Mouse (Mus musculus): Measurements from ENCODE around the gene Tiam2.

Tiam2 gene

DNA sequence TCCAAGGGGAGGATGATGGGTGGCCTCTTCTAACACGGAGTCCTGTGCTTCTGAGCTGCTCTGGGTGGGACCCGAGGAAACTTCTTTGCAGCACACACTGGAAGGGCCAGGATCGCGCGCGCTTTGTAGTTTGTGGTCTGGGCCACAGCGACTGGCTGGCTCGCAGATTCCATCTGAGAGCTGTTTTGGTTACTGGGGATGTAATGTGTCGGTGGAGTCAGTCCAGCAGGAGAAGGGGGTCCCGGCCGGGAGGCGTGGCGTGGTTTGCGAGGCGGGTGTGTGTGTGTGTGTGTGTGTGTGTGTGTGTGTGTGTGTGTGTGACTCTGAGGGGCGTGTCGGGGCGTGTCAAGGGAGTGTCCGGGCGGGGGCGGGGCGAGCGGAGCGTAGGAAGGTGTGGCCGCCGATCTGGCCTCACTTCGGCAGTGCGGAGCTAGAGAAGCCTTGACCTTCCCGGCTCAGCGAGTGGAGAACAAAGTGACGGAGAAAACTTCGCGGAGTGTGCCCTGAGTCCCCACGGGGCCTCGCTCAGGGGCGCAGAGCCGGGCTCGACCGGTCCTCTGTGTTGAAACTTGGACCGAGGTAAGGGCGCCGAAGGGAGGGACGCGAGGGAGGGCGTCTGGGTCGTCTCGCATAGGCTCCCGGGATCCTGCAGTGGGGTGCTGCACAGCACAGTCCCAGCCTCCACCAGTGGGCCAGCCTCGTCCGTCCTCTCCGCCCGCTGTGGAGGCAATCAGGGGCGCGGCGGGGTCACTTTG lies at the start of gene Tiam2:
Gene Tiam2, plus strand, starts transcription at position 426 of the 755 bp plus-strand sequence.
- DNase-seq (ENCODE audit: low read depth) = peak; percentile 93

DNA sequence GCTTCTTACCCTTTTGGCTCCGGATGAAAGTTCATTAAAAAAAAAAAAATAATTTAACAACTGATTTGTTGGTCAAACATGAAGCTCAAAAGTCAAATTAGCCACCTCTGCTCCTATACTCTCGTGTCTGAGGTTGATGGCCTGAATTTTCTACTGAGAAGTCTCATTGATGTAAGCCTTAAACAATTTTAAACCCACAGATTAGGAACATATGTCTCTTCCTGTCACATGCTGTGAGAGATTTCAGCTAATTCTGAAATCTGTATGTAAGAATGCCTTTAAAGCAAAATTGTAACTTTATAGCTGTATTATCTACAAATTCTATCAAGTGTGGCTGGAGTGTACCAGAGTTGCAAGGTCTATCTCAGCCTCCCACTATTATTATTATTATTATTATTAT lies 46.1 kb upstream of the Tiam2 start:
- DNase-seq (ENCODE audit: low read depth) = peak; percentile 54

DNA sequence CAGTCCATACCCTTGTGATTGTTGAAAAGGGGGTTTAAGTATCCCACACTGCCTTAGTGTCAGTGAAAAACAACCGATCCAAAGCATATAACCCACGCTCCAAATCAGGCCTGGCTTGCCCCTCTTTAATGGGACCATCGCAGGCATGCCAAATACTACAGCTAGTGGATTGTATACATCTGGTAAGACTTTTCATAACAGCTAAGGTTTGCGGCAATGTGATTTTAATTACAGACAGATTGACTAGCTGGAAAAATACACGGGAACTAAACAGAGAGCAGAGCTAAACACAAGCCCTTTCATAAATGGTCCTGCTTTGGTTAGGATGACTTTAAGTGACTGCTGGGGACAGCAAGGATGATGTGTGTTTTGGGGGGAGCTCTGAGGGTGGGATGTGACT lies 44.4 kb upstream of the Tiam2 start:
- peak; percentile 73 for DNase-seq (ENCODE audit: low read depth)

DNA sequence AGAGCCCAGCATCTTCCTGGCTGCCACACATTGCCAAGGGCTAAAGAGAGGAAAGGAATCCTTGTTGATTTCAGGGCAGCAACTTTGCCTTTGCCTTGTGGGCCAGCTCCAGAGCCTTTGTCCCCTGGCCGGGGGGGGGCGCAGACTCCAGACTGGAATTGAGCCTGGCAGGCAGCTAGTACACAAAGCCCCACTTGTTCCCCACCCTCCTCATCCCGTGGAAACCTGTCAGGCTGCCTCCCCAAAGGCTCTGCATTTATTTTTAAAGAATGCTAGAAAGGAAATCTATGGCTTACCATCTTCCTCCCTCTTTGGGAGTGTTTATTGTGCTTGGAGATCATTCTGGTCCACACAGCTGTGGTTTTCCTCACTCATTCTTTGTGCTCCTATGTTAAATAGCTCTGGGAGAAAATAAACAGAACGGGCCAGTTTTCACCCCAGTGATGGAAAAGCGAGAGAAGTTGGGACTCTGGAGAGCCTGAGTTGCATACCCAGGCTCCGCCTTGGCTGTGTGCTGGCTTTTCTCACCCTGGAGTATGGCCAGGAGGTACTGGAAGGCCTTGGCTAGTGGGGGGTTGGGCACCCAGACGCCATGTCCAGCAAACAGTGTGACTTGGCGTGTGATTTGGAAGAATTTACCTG lies 41.2 kb upstream of the Tiam2 start:
- DNase-seq (ENCODE audit: low read depth) = peak; percentile 85

DNA sequence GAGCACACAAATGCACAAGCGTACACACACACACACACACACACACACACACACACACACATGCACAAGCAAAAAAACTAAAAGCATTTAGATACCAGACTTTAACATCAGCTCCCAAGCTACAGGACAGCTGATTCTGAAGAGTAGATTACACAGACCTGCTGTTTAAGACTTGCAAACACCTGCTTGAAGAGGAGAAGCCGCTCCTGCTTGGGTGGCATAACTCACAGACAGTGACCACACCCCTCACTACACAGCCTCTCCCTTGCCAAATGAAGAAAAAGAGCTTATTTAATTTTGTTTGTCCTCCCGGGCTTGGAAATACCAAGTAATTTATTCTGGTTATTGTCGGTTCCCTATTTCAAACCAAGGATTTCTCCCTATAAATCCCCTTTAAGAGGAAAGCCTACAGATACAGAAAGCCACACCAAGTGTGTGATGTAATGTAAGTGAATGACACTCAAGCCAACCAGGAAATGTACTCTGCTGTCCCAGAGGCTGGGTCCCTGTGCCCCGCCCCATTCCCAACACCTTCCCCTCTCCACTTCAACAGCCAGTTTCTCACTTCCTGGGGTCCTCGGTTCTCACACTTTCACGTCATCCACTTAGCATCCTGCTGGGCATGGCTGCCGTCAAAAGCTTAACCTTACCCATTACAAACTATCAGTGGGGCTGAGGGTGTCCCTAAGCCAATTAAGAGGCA lies 40.1 kb upstream of the Tiam2 start:
- DNase-seq (ENCODE audit: low read depth) = no peak

DNA sequence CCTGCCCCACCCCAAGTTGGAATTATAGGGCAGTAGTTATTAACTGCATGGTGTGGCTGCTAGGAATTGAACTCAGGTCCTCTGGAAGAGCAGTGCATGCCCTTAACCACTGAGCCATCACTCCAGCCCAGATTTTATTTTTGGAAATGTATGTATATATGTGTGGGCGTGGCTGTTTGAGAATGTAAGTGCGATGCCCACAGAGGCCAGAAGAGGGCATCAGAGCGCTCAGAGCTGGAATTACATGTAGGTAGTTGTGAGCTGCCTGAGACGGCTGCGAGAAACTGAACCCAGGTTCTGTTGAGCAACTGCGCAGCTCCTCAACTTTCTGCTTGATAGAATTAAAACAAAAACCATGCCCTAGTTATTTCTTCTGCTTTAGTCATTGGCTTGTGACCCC lies 38.0 kb upstream of the Tiam2 start:
- DNase-seq (ENCODE audit: low read depth) = peak; percentile 82

DNA sequence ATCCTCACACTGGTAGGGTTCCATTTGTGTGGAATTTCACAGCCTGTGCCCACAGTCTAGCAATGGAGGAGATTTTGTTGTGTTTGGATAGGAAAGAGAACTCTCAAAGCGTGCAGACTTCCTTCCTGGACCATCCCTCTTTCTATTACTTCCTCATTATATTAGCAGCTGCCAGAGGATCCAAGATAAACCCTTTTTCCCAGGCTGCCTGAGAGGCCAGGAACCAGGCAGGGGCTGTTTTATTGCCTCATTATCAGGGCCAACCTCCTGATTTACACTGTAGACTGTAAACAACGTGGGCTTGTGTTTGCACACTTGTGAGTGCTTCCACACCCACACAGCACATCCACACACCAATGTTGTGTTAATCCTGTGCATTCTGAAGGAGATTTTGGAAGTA lies 31.3 kb upstream of the Tiam2 start:
- DNase-seq (ENCODE audit: low read depth) = no peak

DNA sequence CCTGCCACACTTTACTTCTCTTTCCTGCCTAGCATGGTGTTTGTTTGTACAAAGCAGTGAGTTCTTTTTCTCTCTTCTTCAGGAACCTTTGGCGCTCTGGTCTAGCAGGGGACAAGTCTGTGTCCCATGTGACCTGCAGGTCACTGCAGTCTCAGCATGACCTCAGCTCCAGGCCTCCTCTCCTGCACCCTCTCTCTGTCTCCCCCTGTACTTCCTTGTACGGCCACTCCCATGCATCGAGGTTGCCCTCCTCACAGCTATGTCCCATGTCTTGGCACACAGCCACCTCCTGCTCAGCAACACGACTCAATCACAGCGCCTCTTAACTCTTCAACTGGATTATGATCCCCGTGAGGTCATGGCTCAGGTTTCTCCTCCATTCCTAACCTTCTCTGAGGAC lies 26.9 kb upstream of the Tiam2 start:
- peak; percentile 20 for DNase-seq (ENCODE audit: low read depth)

DNA sequence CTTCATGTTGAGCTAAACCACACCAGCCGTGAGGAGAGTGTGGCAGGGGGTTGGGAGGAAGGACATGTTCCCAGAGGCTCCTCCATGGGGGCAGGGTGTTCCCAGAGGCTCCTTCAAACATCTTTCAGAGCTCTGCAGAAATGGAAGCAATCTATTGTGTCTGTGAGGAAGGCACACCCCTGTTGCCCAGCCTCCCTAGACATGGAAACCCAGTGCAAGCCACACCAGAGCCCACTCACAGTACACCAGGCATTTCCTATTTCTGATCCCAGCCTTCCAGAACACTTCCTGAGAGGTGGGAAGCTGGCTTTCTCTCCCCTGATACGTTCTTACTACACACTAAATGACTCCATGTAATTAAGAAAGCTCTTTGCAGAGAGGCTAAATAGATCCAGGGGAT lies 20.4 kb upstream of the Tiam2 start:
- DNase-seq (ENCODE audit: low read depth) = no peak

DNA sequence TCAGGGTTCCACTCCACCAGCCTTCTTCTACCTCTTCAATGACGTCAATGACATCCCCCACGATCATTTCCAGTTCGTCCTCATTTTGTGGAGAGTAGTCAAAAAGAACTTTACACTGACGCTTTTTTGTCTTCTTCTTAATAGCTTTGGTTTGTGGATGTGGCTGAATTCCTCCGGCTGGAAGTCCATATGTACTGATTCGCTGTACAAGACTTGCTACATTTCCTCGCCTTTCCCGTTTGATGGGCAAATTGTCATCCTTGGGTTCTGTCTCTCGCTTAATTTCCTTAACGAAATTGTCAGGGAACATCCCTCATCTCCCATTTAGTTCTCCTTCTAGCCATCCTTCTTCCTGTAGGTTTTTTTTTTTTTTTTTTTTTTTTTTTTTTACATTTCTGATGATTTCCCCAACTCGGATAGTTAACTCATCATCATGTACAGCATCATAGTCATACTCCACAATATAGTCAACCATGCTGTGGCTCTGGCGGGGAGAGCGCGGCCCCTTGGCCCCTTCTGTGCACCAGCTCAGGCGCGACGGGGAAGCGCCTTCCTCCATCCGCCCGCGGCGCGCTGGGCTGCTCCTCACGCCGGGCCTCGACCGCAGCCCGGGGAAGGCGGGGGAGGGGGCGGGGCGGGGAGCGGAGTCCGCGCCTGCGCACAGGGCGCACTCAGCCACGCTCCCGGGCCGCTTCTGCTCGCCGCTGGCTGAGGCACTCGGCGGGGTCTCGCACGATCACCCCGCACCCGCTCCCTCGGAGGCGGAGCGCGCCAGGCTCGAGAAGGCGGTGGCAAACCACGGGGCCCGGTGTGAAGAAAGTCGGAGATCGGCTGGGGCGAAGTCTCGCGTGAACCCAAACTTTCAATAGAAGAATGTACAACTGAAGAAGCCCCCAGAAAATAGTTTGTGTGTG lies 12.4 kb upstream of the Tiam2 start:
- peak; percentile 91 for DNase-seq (ENCODE audit: low read depth)

DNA sequence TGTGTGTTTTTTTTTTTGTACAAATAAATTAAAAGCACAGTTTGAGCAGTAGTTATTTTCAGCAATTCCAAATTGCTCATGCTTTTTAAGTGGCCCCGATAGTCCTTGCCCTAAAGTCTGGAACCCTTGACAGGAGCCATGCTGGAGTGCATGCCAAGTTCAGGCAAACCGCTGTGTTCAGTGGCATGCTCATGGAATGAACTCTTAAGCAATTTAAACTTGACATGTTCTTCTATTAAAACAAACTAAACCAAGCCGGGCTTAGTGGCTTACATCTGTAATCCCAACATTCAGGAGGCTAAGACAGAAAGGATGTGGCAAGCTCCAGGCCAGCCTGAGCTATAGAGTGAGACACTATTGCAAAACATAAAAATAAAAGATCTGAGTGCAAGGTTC lies 11.8 kb upstream of the Tiam2 start:
- peak; percentile 66 for DNase-seq (ENCODE audit: low read depth)

DNA sequence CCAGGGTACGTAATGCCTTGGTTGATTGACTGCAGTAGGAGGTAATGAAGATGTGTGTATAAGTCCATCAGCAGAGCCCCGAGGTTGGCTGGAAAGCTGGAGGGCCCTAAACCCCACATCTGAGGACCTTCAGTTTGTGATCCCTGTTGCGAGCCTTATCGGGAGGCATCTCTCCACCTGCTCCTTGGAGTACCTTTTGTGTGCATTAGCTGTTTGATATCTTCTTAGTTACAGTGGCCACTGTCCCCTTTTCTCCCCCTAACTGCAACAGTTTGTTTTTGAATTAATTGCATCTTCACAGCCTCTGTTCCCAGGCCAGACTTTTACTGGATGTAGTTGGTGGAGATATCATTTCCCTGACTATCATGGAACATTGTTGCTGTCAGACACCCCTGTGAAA lies 10.8 kb upstream of the Tiam2 start:
- no peak for DNase-seq (ENCODE audit: low read depth)

DNA sequence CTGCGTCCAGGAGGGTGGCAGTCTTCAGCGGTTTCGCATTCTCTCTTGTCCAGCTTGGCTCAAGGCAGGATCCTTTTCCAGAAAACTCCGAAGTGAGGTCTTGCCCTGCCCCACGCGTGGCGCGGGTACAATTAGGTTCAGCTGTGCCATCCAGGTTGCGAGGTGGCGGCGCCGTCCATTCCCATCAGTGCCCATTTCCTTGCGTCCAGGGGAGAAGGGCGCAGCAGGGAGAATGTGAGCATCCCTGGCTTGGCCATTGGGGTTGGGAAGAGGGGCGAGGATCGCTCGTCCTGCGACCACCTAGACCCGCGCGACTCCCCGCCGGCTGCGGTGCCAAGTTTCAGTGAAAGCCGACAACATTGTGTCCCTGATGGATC lies 518 bp downstream of the Tiam2 start:
- no peak for DNase-seq (ENCODE audit: low read depth)

DNA sequence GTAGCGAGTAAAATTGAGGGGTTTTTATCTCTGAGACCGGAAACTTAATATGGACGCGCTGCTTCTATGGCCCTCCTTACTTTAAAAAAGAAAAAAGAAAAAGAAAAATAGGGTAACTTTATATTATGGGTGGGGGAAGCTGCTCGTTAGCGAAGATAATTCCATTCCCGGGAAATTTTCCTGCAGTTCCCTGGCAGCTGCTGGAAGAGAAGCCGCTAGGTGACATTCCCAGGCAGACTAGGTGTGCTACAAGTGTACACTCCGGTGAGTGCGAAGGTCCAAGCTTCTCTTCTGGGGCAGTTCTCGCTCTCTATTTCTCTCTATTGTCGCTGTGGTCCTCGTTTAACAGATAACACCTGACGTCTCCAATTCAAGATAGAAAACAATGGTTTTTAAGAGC lies 962 bp downstream of the Tiam2 start:
- DNase-seq (ENCODE audit: low read depth) = no peak

DNA sequence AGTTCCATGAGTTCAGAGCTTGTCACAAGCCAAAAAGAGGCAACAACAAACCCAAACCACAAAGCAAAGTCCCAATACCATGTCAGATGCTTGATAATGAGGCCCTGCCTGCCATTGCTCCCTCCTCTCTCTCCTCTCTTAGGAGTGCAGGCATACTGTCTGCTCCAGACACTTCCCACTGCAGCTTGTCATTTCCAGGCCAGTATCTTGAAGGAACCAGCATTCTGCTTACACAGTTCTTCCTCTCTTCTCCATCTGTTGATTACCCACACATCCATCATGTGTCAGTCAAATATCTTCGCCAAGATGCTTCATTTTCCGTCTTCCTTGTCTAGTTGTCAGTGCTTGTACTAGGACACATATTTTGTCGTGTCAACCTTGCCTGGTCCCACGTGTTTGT lies 2.4 kb downstream of the Tiam2 start:
- DNase-seq (ENCODE audit: low read depth) = no peak

DNA sequence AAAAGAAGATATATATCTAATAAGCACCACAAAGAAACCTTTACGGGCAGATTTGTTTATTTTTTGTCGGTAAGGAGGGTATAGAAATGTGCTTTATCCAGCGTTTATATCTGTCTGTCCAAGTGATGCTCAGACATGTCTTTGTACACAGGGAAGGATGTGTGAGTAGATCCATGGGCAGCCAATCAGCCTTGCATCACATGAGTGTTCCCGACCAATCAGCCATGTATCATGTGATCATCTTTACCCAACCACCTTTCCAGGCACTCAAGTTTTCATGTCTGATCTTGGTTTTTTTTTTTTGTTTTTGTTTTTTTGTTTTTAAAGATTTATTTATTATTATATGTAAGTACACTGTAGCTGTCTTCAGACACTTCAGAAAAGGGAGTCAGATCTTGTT lies 3.1 kb downstream of the Tiam2 start:
- no peak for DNase-seq (ENCODE audit: low read depth)

DNA sequence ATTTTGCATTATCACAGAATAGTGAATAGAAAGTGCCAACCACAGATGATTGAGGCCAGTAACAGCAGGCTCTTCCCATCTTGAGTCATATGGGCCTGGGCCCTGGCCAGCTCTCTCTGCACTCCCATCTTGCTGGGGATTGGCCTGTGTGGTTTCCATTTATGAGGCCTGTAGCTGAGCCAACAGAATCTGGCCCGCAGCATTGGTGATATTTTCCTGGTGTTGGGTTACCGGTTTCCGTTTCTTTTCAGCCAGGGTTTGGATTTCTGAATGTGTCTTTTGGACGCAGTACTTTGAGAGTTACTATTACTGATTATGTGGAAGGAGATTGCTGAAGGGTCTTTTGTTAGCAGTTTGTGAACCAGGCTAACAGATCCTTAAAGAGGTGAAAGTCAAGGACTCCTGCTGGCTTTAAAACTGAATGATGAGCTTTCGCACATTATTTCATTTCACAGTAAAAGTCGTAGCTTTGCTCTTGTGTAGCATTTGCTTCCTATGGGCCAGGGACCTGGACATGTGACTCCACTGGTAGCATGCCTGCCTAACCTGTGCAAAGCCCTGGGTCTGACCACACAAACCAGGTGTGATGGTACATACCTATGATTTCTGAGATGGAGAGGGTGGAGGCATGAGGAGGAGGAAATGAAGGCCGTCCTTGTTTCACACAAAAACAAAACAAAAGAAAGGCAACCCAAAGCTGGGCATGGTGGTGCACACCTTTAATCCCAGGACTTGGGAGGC lies 5.5 kb downstream of the Tiam2 start:
- peak; percentile 99 for DNase-seq (ENCODE audit: low read depth)

DNA sequence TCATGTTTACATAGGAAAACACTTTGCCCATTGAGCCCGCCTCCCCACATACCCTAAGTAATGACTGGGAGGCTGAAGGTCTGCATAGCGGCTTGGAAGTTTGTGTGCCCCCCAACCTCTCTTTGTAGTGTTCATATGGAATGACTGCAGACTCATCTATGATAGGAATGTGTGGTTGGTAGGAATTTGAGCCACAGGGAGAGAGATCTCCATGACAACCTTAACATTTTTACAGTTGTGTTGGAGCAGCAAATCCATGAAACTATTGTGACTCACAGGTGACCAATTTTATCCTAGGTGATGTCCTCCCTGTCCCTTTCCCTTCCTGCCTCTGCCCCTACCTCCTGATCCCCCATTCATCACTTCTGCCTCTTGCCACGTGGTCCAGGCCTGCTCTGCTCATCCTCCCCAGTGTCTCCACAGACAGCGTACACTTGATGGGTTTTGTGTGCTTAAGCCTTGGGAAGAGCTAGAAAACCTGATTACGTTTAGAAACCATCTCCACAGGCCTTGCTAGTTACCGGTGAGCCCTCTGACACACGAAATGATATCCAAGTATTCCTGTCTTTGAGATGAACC lies 9.9 kb downstream of the Tiam2 start:
- peak; percentile 73 for DNase-seq (ENCODE audit: low read depth)

DNA sequence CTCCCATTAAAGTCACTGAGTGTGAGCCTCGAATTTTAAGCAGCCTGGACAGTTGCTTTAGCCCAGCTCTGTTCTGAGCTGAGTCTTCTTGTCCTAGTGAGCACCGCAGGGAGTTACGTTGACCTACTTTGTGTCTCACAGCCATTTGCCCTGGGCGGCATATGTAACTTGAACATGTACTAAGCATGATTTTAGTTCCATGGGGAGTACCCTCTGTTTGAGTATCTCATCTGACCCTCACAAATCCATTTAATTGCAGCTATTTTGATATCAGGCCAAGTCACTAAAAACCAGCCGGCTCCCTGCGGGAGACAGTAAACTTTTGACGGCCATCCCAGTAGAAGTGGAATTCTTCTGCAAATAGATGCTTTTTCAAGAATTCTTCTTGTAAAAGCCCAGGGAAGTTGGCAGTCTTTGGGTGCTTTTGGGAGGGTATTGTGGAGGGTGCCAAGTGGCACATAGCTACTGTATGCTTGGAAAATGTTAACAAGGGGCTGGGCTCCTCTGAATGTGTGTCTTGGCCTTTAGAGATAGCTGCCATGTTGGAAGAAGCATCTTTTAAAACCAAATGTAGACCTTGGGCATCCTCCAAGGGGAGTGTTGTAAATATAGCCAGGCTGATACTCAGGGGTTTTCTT lies 10.6 kb downstream of the Tiam2 start:
- DNase-seq (ENCODE audit: low read depth) = no peak

DNA sequence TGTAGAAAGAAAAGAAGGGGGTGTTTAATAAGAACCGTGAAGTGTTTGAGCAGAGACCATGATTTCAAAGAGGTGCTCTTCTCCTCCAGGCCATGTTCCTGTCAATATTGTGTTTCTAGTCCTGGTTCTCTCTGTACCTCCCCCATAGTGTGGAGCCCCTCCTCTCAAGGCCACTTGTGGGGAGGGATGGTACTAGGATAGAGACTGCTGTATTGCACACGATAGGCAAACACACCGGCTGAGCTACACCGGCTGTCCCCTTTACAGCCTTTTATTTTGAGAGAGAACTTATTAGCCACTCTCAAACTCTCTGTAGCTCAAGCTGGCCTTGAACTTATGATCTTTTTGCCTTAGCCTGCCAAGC lies 11.1 kb downstream of the Tiam2 start:
- no peak for DNase-seq (ENCODE audit: low read depth)

DNA sequence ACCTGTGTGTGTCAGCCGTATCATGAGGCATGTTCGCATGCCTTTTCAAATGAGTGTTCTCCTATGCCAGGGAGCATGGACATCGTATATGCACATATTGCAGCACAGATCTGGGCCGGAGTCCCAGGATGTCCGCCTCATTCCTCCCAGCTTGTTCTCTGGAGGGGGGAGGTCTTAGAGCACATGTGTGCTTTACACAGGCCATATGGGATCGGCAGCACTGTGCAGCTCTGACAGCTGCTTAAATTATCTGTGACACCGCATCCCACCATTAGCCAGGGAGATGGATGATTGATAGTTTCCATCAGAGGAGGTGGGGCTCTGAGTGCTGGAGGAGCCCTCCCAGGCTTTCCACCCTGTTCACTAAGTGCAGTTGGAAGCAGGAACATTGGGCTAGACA lies 12.4 kb downstream of the Tiam2 start:
- peak; percentile 71 for DNase-seq (ENCODE audit: low read depth)

Data from NIH3T3 (cell line).